Mouse (Mus musculus): ENCODE measurements around the gene Draxin.

GRCm38 (mm10) chr4:148130561-148131413 is at the start of gene Draxin:
- TF ChIP-seq CTCF (IDR thresholded peaks at IDR 0.05; ENCODE audit: low read depth), result no peak
- TF ChIP-seq EP300 (IDR thresholded peaks at IDR 0.05; ENCODE audit: low read depth), result no peak
